Mouse (Mus musculus) ES-Bruce4 (cell line): ENCODE data around the gene Comt.

ENCODE experiments used
- CTCF ChIP-seq: IDR thresholded peaks from one replicate; pipeline ENCODE4 v1.8.1; 2011; ENCODE audit warnings: low read depth, low read length
- EP300 ChIP-seq: IDR thresholded peaks from 2 replicates; pipeline ENCODE4 v1.6.1; 2011; ENCODE audit warnings: low read depth, low read length; ENCODE audit not compliant: insufficient read depth
- POLR2A ChIP-seq: IDR thresholded peaks from one replicate; pipeline ENCODE4 v1.8.1; 2011; ENCODE audit warnings: low read length; ENCODE audit not compliant: insufficient read depth

DNA sequence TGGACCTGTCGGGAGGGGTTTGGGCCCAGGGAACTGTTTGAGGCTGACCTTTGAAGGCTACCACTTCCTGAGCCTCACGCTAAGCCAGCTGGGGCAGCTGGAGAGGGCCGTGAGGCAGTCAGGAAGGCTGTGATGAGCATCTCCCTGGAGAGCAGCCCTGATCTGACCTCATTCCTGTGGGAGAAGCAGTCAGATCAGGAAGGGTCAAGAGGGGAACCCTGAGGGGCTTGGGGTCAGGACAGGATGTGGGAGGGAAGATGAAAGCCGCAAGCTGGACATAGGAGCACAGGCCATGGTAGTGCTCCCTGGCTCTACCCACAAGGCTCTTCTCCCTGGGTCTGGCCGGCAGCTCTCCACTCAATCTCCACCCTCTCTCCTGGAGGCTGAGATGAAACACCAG lies 27.2 kb upstream of the Comt start:
- TF ChIP-seq CTCF, result no peak
- no peak for TF ChIP-seq POLR2A
- no peak for TF ChIP-seq EP300
